Mouse (Mus musculus): ENCODE results near the gene Ybx3.

- no peak for TF ChIP-seq GATA1 (IDR thresholded peaks at IDR 0.05; ENCODE audit: borderline replicate concordance, low read length)
- no peak for TF ChIP-seq FLI1 (IDR thresholded peaks at IDR 0.05; ENCODE audit: low read length)
Measured at GRCm38 (mm10) chr6:131354913-131355312, 33.4 kb downstream of the Ybx3 start.
